Mouse (Mus musculus) lung, postnatal 0 days (tissue): ENCODE results near the gene Atp2c2. TPM values are rescaled to one million over a fixed set of nuclear protein-coding genes. Genes with fewer than 3 reads are reported as not detected.

Source experiments
- ATAC-seq: fragments of 200-750 bp; cut with Nextera tagmentation; 2 replicates; pipeline ENCODE4 v1.8.0; 2017; ENCODE audit warnings: moderate library complexity
- DNase-seq: peaks from one replicate; pipeline ENCODE4 v3.0.0-alpha.2; 2016; ENCODE audit warnings: low spot score
- H3K27ac ChIP-seq: fragments of 300-500 bp; sonication (generic); 2 replicates; pipeline ENCODE4 v1.5.1; 2014; ENCODE audit warnings: antibody characterized with exemption, mild to moderate bottlenecking, low read length, mixed read lengths
- H3K27me3 ChIP-seq: fragments of 300-500 bp; sonication (generic); replicated peaks from 2 replicates; pipeline ENCODE4 v1.6.1; 2014; ENCODE audit warnings: low read length, mixed read lengths; ENCODE audit not compliant: insufficient read depth
- H3K36me3 ChIP-seq: fragments of 300-500 bp; sonication (generic); 2 replicates; pipeline ENCODE4 v1.6.1; 2014; ENCODE audit warnings: low read length, mixed read lengths; ENCODE audit not compliant: insufficient read depth
- H3K4me1 ChIP-seq: fragments of 300-500 bp; sonication (generic); 2 replicates; pipeline ENCODE4 v1.6.1; 2014; ENCODE audit warnings: antibody characterized with exemption, low read depth, low read length, mixed read lengths; ENCODE audit not compliant: insufficient read depth
- H3K4me2 ChIP-seq: fragments of 300-500 bp; sonication (generic); replicated peaks from 2 replicates; pipeline ENCODE4 v1.6.1; 2014; ENCODE audit warnings: low read depth, mild to moderate bottlenecking, low read length, moderate library complexity, mixed read lengths
- H3K4me3 ChIP-seq: fragments of 300-500 bp; sonication (generic); 2 replicates; pipeline ENCODE4 v1.5.1; 2014; ENCODE audit warnings: low read depth, low read length
- H3K9ac ChIP-seq: fragments of 300-500 bp; sonication (generic); replicated peaks from 2 replicates; pipeline ENCODE4 v1.6.1; 2014; ENCODE audit warnings: low read depth, mild to moderate bottlenecking
- H3K9me3 ChIP-seq: fragments of 300-500 bp; sonication (generic); 2 replicates; pipeline ENCODE4 v1.6.1; 2016; ENCODE audit warnings: low read length, mixed read lengths
- CTCF ChIP-seq: IDR thresholded peaks from 2 replicates; pipeline ENCODE4 v1.5.1; 2016; ENCODE audit warnings: antibody characterized with exemption, mild to moderate bottlenecking
- EP300 ChIP-seq: IDR thresholded peaks from 2 replicates; pipeline ENCODE4 v1.6.1; 2016; ENCODE audit warnings: antibody characterized with exemption, mild to moderate bottlenecking, control low read depth
- WGBS: fragments of 180-500 bp; shearing (Covaris S2); extraction: QIAGEN DNeasy Blood & Tissue Kit; methylation state at CpG from one replicate; pipeline ENCODE4 v1.1.7; 2014; 5-methylcytosine and 5-hydroxymethylcytosine counted together
- polyA plus RNA-seq: library from polyadenylated mRNA; unstranded; fragments of >200 nt; fragmentation: Nextera tagmentation; extraction: Ambion mirVana; gene quantifications from 2 replicates; pipeline ENCODE4 v1.2.1, GENCODE M21; 2015

Gene Atp2c2
- polyA plus RNA-seq, 1 experiment from 2014 or later = 1.5 TPM

DNA sequence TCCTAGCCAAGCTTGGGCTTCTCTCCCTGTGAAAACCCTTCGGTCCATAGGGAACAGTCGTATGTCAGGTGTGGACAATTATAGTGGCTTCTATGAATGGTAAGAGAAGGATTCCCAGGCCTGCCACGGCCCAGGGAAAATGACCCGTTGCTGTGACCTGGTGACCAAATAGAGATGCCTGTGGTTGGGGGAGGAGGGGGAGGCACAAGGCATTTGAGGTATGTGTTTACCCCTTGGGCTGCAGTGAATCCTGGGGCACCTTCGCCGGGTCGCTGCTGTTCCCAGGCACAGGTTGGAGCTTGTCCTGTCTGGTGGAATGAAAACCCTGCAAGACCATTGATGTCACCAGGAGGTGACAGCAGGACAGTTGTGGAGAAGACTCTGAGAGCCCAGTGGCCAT is 5.1 kb upstream of the Atp2c2 start:
- no peak overlapping the region for H3K4me3 ChIP-seq
- H3K9ac ChIP-seq = no peak overlapping the region
- peaks cover 11% of the 10 kb centered on the region; the same call in 1 of the 2 replicates for H3K27me3 ChIP-seq
- no peak for DNase-seq
- H3K9me3 ChIP-seq = no peaks in the 10 kb centered on the region
- TF ChIP-seq EP300 = no peak
- no peak for TF ChIP-seq CTCF
- 59% methylated on average over 7 of the region's 7 CpGs for WGBS
- no peaks in the 10 kb centered on the region for H3K36me3 ChIP-seq
- H3K4me2 ChIP-seq = no peak overlapping the region
- H3K27ac ChIP-seq = no peak overlapping the region
- H3K4me1 ChIP-seq = no peaks in the 10 kb centered on the region
- no peak for ATAC-seq

- Histone ChIP-seq H3K27me3 (peaks cover 18% of the 10 kb centered on the region), H3K36me3 (no peaks in the 10 kb centered on the region)
- 78% methylated on average over 2 of the region's 2 CpGs for WGBS
These were observed 2.6 kb upstream of the Atp2c2 start for GRCm38 (mm10) chr8:119697163-119697562.

DNA sequence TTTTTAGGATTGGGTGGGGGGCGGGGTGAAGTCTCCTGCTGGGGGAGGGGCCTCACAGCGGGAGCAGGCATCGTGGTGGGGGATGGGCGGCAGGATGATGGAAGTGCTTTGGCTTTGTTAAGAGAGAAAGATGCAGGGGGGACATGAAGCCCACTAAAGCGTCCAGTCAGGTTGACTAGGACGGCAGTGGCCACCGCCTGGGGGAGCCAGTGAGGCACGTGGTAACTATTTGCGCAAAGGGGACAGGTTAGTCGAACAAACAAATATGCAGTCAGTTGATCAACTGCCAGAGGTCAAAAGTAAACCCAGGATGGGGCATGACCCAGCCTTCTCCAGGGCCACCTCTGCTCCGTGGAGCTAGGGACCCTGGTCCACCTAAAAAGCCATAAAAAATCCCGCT is 849 bp upstream of the Atp2c2 start:
- H3K4me3 ChIP-seq = peak overlapping the region; percentile 10; the same call in 1 of the 2 replicates
- H3K27ac ChIP-seq = no peak overlapping the region
- 5% methylated on average over 12 of the region's 12 CpGs for WGBS
- peaks cover 15% of the 10 kb centered on the region for H3K27me3 ChIP-seq
- H3K36me3 ChIP-seq = no peaks in the 10 kb centered on the region
- no peaks in the 10 kb centered on the region for H3K9me3 ChIP-seq
- ATAC-seq (no peak; the same call in 1 of the 2 replicates), DNase-seq (peak; percentile 55)
- TF ChIP-seq CTCF = peak; percentile 82
- TF ChIP-seq EP300 = no peak
- H3K4me2 ChIP-seq = peak overlapping the region; percentile 47
- H3K4me1 ChIP-seq = no peaks in the 10 kb centered on the region
- no peak overlapping the region for H3K9ac ChIP-seq

More at GRCm38 (mm10) chr8:119697163-119697562, 2.6 kb upstream of the Atp2c2 start:
- no peak overlapping the region for H3K27ac ChIP-seq
- peak; percentile 70 for ATAC-seq
- no peak for TF ChIP-seq CTCF
- no peak for TF ChIP-seq EP300
- H3K9me3 ChIP-seq = no peaks in the 10 kb centered on the region
- H3K9ac ChIP-seq = no peak overlapping the region
- no peaks in the 10 kb centered on the region for H3K4me1 ChIP-seq
- no peak overlapping the region for H3K4me2 ChIP-seq
- no peak overlapping the region for H3K4me3 ChIP-seq
- peak; percentile 63 for DNase-seq

DNA sequence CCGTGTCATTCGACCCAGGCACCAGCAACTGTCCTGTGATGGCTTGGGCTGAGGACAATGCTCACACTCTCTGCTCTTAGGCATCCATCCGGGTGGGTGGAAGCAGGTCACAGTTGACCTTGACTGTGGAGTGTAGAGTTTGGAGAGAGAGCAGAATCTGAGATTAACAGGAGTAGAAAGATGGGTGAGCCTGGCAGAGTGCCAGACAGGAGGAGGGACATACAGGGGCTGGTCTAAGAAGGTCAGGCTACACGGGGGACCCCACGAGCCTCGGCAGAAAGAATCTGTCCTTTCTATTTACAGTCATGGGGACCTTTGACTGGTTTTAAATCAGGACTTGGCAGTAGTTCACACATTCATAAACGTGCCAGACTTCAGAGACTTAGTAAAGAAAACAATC is 3.2 kb downstream of the Atp2c2 start:
- H3K27me3 ChIP-seq = peaks cover 15% of the 10 kb centered on the region
- no peak overlapping the region for H3K4me3 ChIP-seq
- no peaks in the 10 kb centered on the region for H3K9me3 ChIP-seq
- no peak overlapping the region for H3K4me2 ChIP-seq
- H3K4me1 ChIP-seq = no peaks in the 10 kb centered on the region
- DNase-seq = no peak
- H3K36me3 ChIP-seq = no peaks in the 10 kb centered on the region
- 19% methylated on average over 7 of the region's 7 CpGs for WGBS
- no peak overlapping the region for H3K9ac ChIP-seq
- no peak overlapping the region for H3K27ac ChIP-seq
- ATAC-seq = no peak
- no peak for TF ChIP-seq CTCF
- TF ChIP-seq EP300 = no peak

DNA sequence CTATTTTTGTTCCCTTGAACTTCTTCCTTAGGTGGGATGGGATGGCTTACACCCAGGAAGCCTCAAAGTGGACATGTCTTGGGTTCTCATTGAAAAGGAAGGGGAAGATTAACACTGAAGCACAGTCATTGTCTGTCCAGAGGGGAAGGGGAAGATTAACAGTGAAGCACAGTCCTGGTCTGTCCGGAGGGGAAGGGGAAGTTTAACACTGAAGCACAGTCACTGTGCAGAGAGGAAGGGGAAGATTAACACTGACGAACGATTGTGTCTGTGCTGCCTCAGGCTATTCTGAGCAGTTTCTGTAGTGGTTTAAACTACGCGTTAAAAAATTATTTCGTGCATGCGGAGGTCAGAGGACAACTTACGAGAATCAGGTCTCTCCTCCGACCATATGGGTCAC is 7.3 kb downstream of the Atp2c2 start:
- WGBS = 80% methylated on average over 9 of the region's 9 CpGs

GRCm38 (mm10) chr8:119708471-119708870 is 8.7 kb downstream of the Atp2c2 start:
- Histone ChIP-seq H3K4me3 (no peak overlapping the region), H3K4me2 (no peak overlapping the region), H3K9me3 (no peaks in the 10 kb centered on the region), H3K27ac (no peak overlapping the region), H3K9ac (no peak overlapping the region), H3K4me1 (no peaks in the 10 kb centered on the region; the same call in 1 of the 2 replicates), H3K36me3 (no peaks in the 10 kb centered on the region), H3K27me3 (no peaks in the 10 kb centered on the region)
- ATAC-seq (no peak), DNase-seq (no peak)
- 80% methylated on average over 8 of the region's 8 CpGs for WGBS
- TF ChIP-seq EP300 = no peak
- no peak for TF ChIP-seq CTCF

More for the DNA sequence above, 7.3 kb downstream of the Atp2c2 start:
- no peaks in the 10 kb centered on the region; the same call in 1 of the 2 replicates for H3K4me1 ChIP-seq
- H3K27ac ChIP-seq = no peak overlapping the region
- no peak for TF ChIP-seq CTCF
- TF ChIP-seq EP300 = no peak
- no peak overlapping the region for H3K4me3 ChIP-seq
- no peak overlapping the region for H3K4me2 ChIP-seq
- no peak overlapping the region for H3K9ac ChIP-seq
- no peaks in the 10 kb centered on the region for H3K27me3 ChIP-seq
- ATAC-seq (no peak), DNase-seq (no peak)
- H3K36me3 ChIP-seq = no peaks in the 10 kb centered on the region
- no peaks in the 10 kb centered on the region for H3K9me3 ChIP-seq
